Mouse (Mus musculus) brain, embryonic 14.5 days (tissue): ENCODE measurements around the gene Lpar1.

ENCODE experiments used
- CTCF ChIP-seq: fragments of 200-500 bp; IDR thresholded peaks from 2 replicates; pipeline ENCODE4 v1.5.1; 2012; ENCODE audit warnings: inconsistent platforms, mild to moderate bottlenecking, moderate library complexity, borderline replicate concordance; ENCODE audit not compliant: insufficient read depth, insufficient read length; ENCODE audit errors: extremely low read depth
- POLR2A ChIP-seq: fragments of 200-500 bp; IDR thresholded peaks from 2 replicates; pipeline ENCODE4 v1.6.1; 2012; ENCODE audit warnings: mild to moderate bottlenecking, inconsistent platforms, borderline replicate concordance; ENCODE audit not compliant: poor library complexity, insufficient read depth, insufficient read length, severe bottlenecking; ENCODE audit errors: extremely low read depth

DNA sequence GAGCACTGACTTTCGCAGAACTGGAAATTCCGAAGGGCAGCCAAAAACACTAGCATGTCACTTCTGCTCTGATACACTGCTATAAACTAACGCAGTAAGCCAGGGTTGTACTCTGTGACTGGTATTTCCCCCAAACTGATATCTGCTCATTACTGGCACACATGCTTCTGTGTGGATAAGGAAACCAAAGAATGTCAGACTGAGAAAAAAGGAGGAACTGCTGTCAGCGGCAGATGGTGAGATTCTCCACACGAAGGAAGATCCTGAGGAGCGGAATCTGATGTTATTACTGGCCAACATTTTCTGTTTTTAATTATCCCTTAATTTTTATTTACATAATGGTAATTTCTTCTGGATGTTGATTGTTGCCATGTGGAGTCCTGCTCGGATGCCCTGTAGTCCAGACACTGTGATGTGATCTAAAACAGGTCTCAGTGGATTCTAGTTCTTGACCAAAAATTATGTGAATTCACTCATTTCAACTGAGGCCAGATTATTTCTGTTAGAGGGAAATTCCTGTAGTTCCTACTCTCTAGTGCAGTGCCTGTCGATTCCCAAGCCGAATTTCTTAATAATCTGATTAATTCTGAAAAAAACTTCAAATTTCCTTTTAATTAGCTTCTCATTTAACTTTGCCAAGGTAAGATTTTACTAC is 130.3 kb downstream of the Lpar1 start:
- no peak for TF ChIP-seq CTCF
- TF ChIP-seq POLR2A: no peak
